In genomic region chr8:105170041-105170380, GRCm38 (mm10) we compare ENCODE assay signal across 8 mouse cellular contexts. TPM values are rescaled to one million over a fixed set of nuclear protein-coding genes. Genes with fewer than 3 reads are reported as not detected.
A peak's percentile ranks its signal among the peaks of the same experiment; 100 is the strongest.
DNase-seq lines count a peak whose midpoint lies in the region; ATAC-seq and TF ChIP-seq lines count a peak whose summit lies in the region.

No protein-coding gene starts in this region.

- intact Hi-C loops in left cerebral cortex, postnatal 4 days (cut with DNase I), result no loop called here
- intact Hi-C loops in gastrocnemius, postnatal 14 days (cut with DNase I; ENCODE audit: low total_unique reads), result no loop called here

- no peaks in the 10 kb centered on the region for H3K36me3 ChIP-seq in embryonic facial prominence, embryonic 12.5 days
- H3K36me3 ChIP-seq in intestine, postnatal 0 days (ENCODE audit: control insufficient read depth, insufficient read depth), result no peaks in the 10 kb centered on the region
- no peaks in the 10 kb centered on the region for H3K36me3 ChIP-seq in myocyte (ENCODE audit: control insufficient read depth, insufficient read depth)

- H3K27me3 ChIP-seq in embryonic facial prominence, embryonic 12.5 days, result no peaks in the 10 kb centered on the region
- no peaks in the 10 kb centered on the region for H3K27me3 ChIP-seq in intestine, postnatal 0 days (replicated peaks; ENCODE audit: control insufficient read depth, insufficient read depth, low read length)
- H3K27me3 ChIP-seq in myocyte (ENCODE audit: control insufficient read depth, insufficient read depth, insufficient read length), result no peaks in the 10 kb centered on the region

- no peak for DNase-seq in layer of hippocampus, adult 2 months (ENCODE audit: low spot score in 2 of 2)
- no peak for DNase-seq in layer of hippocampus, adult 11-12 months (ENCODE audit: low spot score)
- DNase-seq in thymus, postnatal 14 days, result no peak
- DNase-seq in left cerebral cortex, postnatal 4 days, result no peak
- DNase-seq in gastrocnemius, postnatal 14 days, result no peak

- peaks cover 36% of the 10 kb centered on the region for H3K79me2 ChIP-seq in myocyte (ENCODE audit: control insufficient read depth, insufficient read depth)

- H3K4me3 ChIP-seq in layer of hippocampus, adult 2 months, result peak overlapping the region; percentile 82
- H3K4me3 ChIP-seq in embryonic facial prominence, embryonic 12.5 days, result peak overlapping the region; percentile 91
- peak overlapping the region; percentile 90 for H3K4me3 ChIP-seq in intestine, postnatal 0 days (ENCODE audit: low read depth, low read length)
- H3K4me3 ChIP-seq in myocyte, result peak overlapping the region; percentile 75

- H3K4me2 ChIP-seq in embryonic facial prominence, embryonic 12.5 days (replicated peaks), result peak overlapping the region; percentile 63
- peak overlapping the region; percentile 71 for H3K4me2 ChIP-seq in intestine, postnatal 0 days (replicated peaks; ENCODE audit: low read depth)
- H3K4me2 ChIP-seq in myocyte (ENCODE audit: low read depth), result peak overlapping the region; percentile 96

- ATAC-seq in embryonic facial prominence, embryonic 12.5 days (ENCODE audit: insufficient number of reproducible peaks, insufficient read depth, low FRiP score, low TSS enrichment), result peak; percentile 54
- ATAC-seq in intestine, postnatal 0 days, result peak; percentile 18

- H3ac ChIP-seq in myocyte (ENCODE audit: control insufficient read depth, insufficient read length), result no peak overlapping the region

- peaks cover 31% of the 10 kb centered on the region for H3K4me1 ChIP-seq in embryonic facial prominence, embryonic 12.5 days
- H3K4me1 ChIP-seq in intestine, postnatal 0 days (replicated peaks; ENCODE audit: control insufficient read depth, insufficient read depth, low read length), result no peaks in the 10 kb centered on the region

- no peak for TF ChIP-seq POLR2A in myocyte (IDR thresholded peaks at IDR 0.05; ENCODE audit: insufficient read length, low read depth)

- no peak for TF ChIP-seq CTCF in layer of hippocampus, adult 2 months (conservative IDR thresholded peaks at IDR 0.05)
- no peak for TF ChIP-seq CTCF in intestine, postnatal 0 days (IDR thresholded peaks at IDR 0.05; ENCODE audit: low read depth)

- peak overlapping the region; percentile 85 for H3K27ac ChIP-seq in layer of hippocampus, adult 2 months
- peak overlapping the region; percentile 99 for H3K27ac ChIP-seq in embryonic facial prominence, embryonic 12.5 days
- H3K27ac ChIP-seq in intestine, postnatal 0 days (ENCODE audit: low read depth, low read length), result peak overlapping the region; percentile 96

- no peaks in the 10 kb centered on the region for H3K9me3 ChIP-seq in embryonic facial prominence, embryonic 12.5 days
- no peaks in the 10 kb centered on the region for H3K9me3 ChIP-seq in intestine, postnatal 0 days (ENCODE audit: control insufficient read depth)

- H3K9ac ChIP-seq in embryonic facial prominence, embryonic 12.5 days, result peak overlapping the region; percentile 91
- H3K9ac ChIP-seq in intestine, postnatal 0 days (ENCODE audit: low read depth, low read length), result peak overlapping the region; percentile 86; the same call in 1 of the 2 replicates

- WGBS in embryonic facial prominence, embryonic 12.5 days, result 2% methylated on average over 5 of the region's 5 CpGs
- WGBS in intestine, postnatal 0 days, result 3% methylated on average over 5 of the region's 5 CpGs

TF ChIP-seq in myocyte, 11 proteins besides CTCF, POLR2A, EP300 and RAD21:
- TF ChIP-seq CEBPB (IDR thresholded peaks at IDR 0.05; ENCODE audit: insufficient read depth, poor library complexity, severe bottlenecking), result no peak
- no peak for TF ChIP-seq MAX (IDR thresholded peaks at IDR 0.05; ENCODE audit: low read depth)
- TF ChIP-seq USF1 (IDR thresholded peaks at IDR 0.05; ENCODE audit: low read depth), result no peak
- TF ChIP-seq TCF12 (IDR thresholded peaks at IDR 0.05; ENCODE audit: insufficient read depth, poor library complexity, severe bottlenecking), result no peak
- no peak for TF ChIP-seq REST (IDR thresholded peaks at IDR 0.05; ENCODE audit: insufficient read depth, insufficient read length)
TF ChIP-seq in myocyte: peak in this region for 0.

RNA-seq across cellular contexts. Expression of gene Cbfb, which starts 0.5 kb away (rescaled TPM):
- total RNA-seq in layer of hippocampus, adult 2 months (2021), result 10 to 100 TPM; 20.0 to 20.4 TPM
- polyA plus RNA-seq in embryonic facial prominence, embryonic 12.5 days (2016; fragmentation: Nextera tagmentation; extraction: Ambion mirVana), result 120 and 124 TPM in 2 replicates
- 18.9 and 21.8 TPM in 2 replicates for polyA plus RNA-seq in intestine, postnatal 0 days (2015; fragmentation: Nextera tagmentation; extraction: Ambion mirVana)
- polyA plus RNA-seq in myocyte (2012; fragmentation: generic; extraction: Trizol), result 38.1 TPM
- 10 to 100 TPM; 39.0 to 47.0 TPM for total RNA-seq in left cerebral cortex, postnatal 4 days (2021)
- 10 to 100 TPM; 37.2 TPM for total RNA-seq in gastrocnemius, postnatal 14 days (2021)

RNA-seq across cellular contexts. Expression of gene Ces4a, which starts 38.4 kb away (rescaled TPM):
- total RNA-seq in layer of hippocampus, adult 2 months (2021), result not detected
- polyA plus RNA-seq in embryonic facial prominence, embryonic 12.5 days (2016; fragmentation: Nextera tagmentation; extraction: Ambion mirVana), result not detected in 2 replicates
- not detected in 2 replicates for polyA plus RNA-seq in intestine, postnatal 0 days (2015; fragmentation: Nextera tagmentation; extraction: Ambion mirVana)
- polyA plus RNA-seq in myocyte (2012; fragmentation: generic; extraction: Trizol), result not detected
- total RNA-seq in left cerebral cortex, postnatal 4 days (2021), result not detected
- not detected for total RNA-seq in gastrocnemius, postnatal 14 days (2021)

RNA-seq across cellular contexts. Expression of gene D230025D16Rik, which starts 54.9 kb away (rescaled TPM):
- total RNA-seq in layer of hippocampus, adult 2 months (2021), result 10 to 100 TPM; 38.9 to 39.2 TPM
- 26.3 and 26.7 TPM in 2 replicates for polyA plus RNA-seq in embryonic facial prominence, embryonic 12.5 days (2016; fragmentation: Nextera tagmentation; extraction: Ambion mirVana)
- 14.3 and 14.8 TPM in 2 replicates for polyA plus RNA-seq in intestine, postnatal 0 days (2015; fragmentation: Nextera tagmentation; extraction: Ambion mirVana)
- polyA plus RNA-seq in myocyte (2012; fragmentation: generic; extraction: Trizol), result 16.6 TPM
- 10 to 100 TPM; 30.9 to 33.0 TPM for total RNA-seq in left cerebral cortex, postnatal 4 days (2021)
- 10 to 100 TPM; 14.6 to 18.7 TPM for total RNA-seq in gastrocnemius, postnatal 14 days (2021)
